Comparison of ENCODE assay signal across 24 mouse cellular contexts in the genomic region with DNA sequence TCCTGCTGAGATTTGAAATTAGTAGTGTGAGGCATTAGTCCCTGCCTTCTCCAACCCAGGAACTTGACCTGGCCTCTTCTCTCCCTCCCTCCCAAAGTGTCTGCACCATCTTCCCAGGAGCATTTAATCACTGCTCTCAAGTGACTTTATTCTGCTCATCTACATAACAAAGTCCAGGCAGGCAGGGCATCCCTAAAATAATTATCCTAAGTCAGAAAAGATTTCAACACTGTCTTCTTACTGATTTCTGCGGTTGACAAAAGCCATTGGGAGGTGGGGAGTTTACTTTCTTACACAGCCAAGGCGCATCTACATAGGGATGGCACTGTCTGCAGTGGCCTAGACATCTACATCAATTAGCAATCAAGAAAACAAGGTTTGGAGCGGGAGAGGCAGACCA. TPM values are rescaled to one million over a fixed set of nuclear protein-coding genes. Genes with fewer than 3 reads are reported as not detected.
DNase-seq lines count a peak whose midpoint lies in the region; TF ChIP-seq lines count a peak whose summit lies in the region.
"Had no signal": no experiment of that assay in that cellular context is flagged by ENCODE, and none has a peak within 500 bp of the region (broad histone marks: within the 10 kb centered on the region; RNA-seq: fewer than 3 reads in every experiment).

No protein-coding gene starts in this region.

- no peak overlapping the region for H3K9ac ChIP-seq in ES-Bruce4 (ENCODE audit: low read depth, poor library complexity, severe bottlenecking)

- H3K4me1 ChIP-seq in ES-Bruce4 (ENCODE audit: control insufficient read depth, insufficient read depth, low read length): peaks cover 10% of the 10 kb centered on the region

- no peak for TF ChIP-seq EP300 in ES-Bruce4 (IDR thresholded peaks at IDR 0.05; ENCODE audit: insufficient read depth, low read depth, low read length)

- H3K9me3 ChIP-seq in ES-Bruce4 (replicated peaks; ENCODE audit: control insufficient read depth, insufficient read depth, low read length, poor library complexity, severe bottlenecking): no peaks in the 10 kb centered on the region
- H3K9me3 ChIP-seq: G1E had no signal

- no peak for TF ChIP-seq POLR2A in ES-Bruce4 (IDR thresholded peaks at IDR 0.05; ENCODE audit: insufficient read depth, low read length)

- no peak for TF ChIP-seq CTCF in ES-Bruce4 (IDR thresholded peaks at IDR 0.05; ENCODE audit: low read depth, low read length)
- TF ChIP-seq CTCF in left cerebral cortex, adult 2 months (IDR thresholded peaks at IDR 0.05): no peak

- DNase-seq in ES-CJ7 (ENCODE audit: low read depth, low spot score) (peak; percentile 80), R1 (ENCODE audit: low read depth, low spot score) (peak; percentile 73), ZHBTc4 (ENCODE audit: low read depth, low spot score) (peak; percentile 81)
- no peak for DNase-seq in gastrocnemius, postnatal 14 days
- DNase-seq in left cerebral cortex, adult 2 months (ENCODE audit: extremely low spot score in 1 of 2, low spot score in 2 of 2): no peak
- DNase-seq in thymus, postnatal 25 days: no peak
- DNase-seq in frontal cortex, postnatal 25 days (ENCODE audit: low spot score in 2 of 2): no peak
- DNase-seq: adrenal gland, adult 2 months; adrenal gland, adult 8-10 months; adrenal gland, postnatal 10 days; adrenal gland, postnatal 14 days; adrenal gland, postnatal 25 days; adrenal gland, postnatal 36 days; B cell, adult 2 months; cerebellum, adult 11 months; cerebellum, adult 11-12 months; cerebellum, adult 18-20 months; cerebellum, adult 2 months; cerebellum, adult 8-10 months; cerebellum, adult 9-10 months had no signal

- peaks cover 36% of the 10 kb centered on the region for H3K36me3 ChIP-seq in ES-Bruce4 (ENCODE audit: control insufficient read depth, insufficient read depth, low read length, poor library complexity, severe bottlenecking)

- intact Hi-C loops in gastrocnemius, postnatal 14 days (cut with DNase I; ENCODE audit: low total_unique reads): no loop called here
- intact Hi-C loops in left cerebral cortex, adult 2 months (cut with DNase I): no loop called here

- no peaks in the 10 kb centered on the region for H3K27me3 ChIP-seq in ES-Bruce4 (ENCODE audit: control insufficient read depth, insufficient read depth, low read length, poor library complexity, severe bottlenecking)
- H3K27me3 ChIP-seq: CH12.LX, Patski had no signal

- H3K4me3 ChIP-seq in ES-Bruce4 (ENCODE audit: low read depth, low read length): no peak overlapping the region
- H3K4me3 ChIP-seq in left cerebral cortex, adult 2 months: no peak overlapping the region

- peak overlapping the region; percentile 31; the same call in 1 of the 2 replicates for H3K27ac ChIP-seq in ES-Bruce4 (ENCODE audit: insufficient read depth, low read length)
- no peak overlapping the region for H3K27ac ChIP-seq in left cerebral cortex, adult 2 months

RNA-seq across cellular contexts. Expression of gene Zfyve1, which starts 27.2 kb away (rescaled TPM):
- 37.7 and 38.0 TPM in 2 replicates for polyA plus RNA-seq in ES-Bruce4 (2011; ENCODE audit: insufficient read depth, insufficient read length, low read depth, missing spikeins)
- 10 to 100 TPM; 14.1 to 19.1 TPM for total RNA-seq in gastrocnemius, postnatal 14 days (2021)
- 10 to 100 TPM; 43.9 to 48.9 TPM for total RNA-seq in left cerebral cortex, adult 2 months (2021)

RNA-seq across cellular contexts. Expression of gene Dcaf4, which starts 49.6 kb away (rescaled TPM):
- 125 and 134 TPM in 2 replicates for polyA plus RNA-seq in ES-Bruce4 (2011; ENCODE audit: insufficient read depth, insufficient read length, low read depth, missing spikeins)
- 10 to 100 TPM; 21.2 to 25.8 TPM for total RNA-seq in gastrocnemius, postnatal 14 days (2021)
- total RNA-seq in left cerebral cortex, adult 2 months (2021): 10 to 100 TPM; 31.6 to 32.3 TPM

Comparison
In these comparisons a context has a peak if more than half of its experiments do, and no peak if none do; other contexts are left out.
1. DNase-seq: peak in ES-CJ7 (single experiment), R1 (single experiment) and ZHBTc4 (single experiment); none in gastrocnemius, postnatal 14 days (single experiment), left cerebral cortex, adult 2 months (0 of 2), thymus, postnatal 25 days (single experiment) and frontal cortex, postnatal 25 days (0 of 2).